Mouse (Mus musculus) colon, adult 2 months (tissue): ENCODE results near the gene Hbp1. TPM values are rescaled to one million over a fixed set of nuclear protein-coding genes. Genes with fewer than 3 reads are reported as not detected.

Experiments used
- polyA plus RNA-seq: library from polyadenylated mRNA; depleted of rRNA; stranded (reverse); fragments of >200 nt; gene quantifications from 2 replicates; pipeline ENCODE4 v1.2.3, GENCODE M21; 2012; rRNA removed

Gene Hbp1
- 37.5 and 40.1 TPM in 2 replicates for polyA plus RNA-seq

GRCm38 (mm10) chr12:31949759-31950658 lies at the start of gene Hbp1:
Gene Hbp1, minus strand, starts transcription at chr12:31950535.

Other genes with a start within 250 kb of the Hbp1 start
- gene Gpr22, start 236.6 kb downstream of the Hbp1 start, polyA plus RNA-seq: 0.22 TPM in 1 of 2 replicates, not detected in the other
- gene Prkar2b, start 110.8 kb upstream of the Hbp1 start, polyA plus RNA-seq: 5.2 and 5.8 TPM in 2 replicates